Mouse (Mus musculus) heart, postnatal 10 days (tissue): ENCODE data around the gene Atl2. TPM values are rescaled to one million over a fixed set of nuclear protein-coding genes. Genes with fewer than 3 reads are reported as not detected.

Experiments used
- DNase-seq, 2 experiments: peaks; one replicate each; pipeline ENCODE4 v3.0.0; 2021
- intact Hi-C: fragments of 180-260 bp; cut with DNase I; formaldehyde crosslinking; loops from one replicate; pipeline ENCODE4 v1.15.1; 2025
- total RNA-seq, 2 experiments: library from RNA; stranded (reverse); gene quantifications; 2 replicates each; pipeline ENCODE4 v1.2.3; 2021

Gene Atl2
- total RNA-seq, 2 experiments from 2014 or later = 29.7 to 35.6 TPM

DNA sequence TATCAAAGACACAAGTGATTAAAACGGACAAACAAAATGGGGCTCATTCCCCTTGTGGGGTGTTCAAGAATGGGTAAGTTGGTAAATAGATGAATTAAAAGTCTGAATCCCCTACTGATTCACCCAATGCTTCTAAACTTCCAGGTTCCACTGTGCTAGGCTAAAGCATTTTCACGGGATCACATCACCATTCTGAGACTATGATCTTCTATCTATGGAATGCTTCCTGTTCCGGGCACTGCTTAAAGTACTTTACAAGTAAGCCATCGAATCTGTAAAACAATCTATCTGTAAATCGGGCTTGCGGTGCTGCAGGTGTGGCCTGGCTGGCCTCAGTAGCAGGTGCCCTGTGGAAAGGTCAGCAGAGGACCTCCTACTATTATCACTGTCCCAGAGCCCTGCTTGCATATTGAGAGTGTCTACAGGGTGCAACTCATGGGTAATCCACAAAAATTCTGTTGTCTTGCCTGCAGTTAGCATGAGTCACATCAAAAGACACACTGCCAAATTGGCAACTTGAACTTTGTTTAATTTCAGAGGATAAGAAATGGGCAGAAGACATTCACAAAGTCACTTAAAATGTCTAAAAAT lies 2.3 kb upstream of the Atl2 start:
- intact Hi-C loops = loop anchor here (10.0 kb wide), 1 partner anchor 107 kb away; no protein-coding TSS in a partner anchor
- no peak for DNase-seq

DNA sequence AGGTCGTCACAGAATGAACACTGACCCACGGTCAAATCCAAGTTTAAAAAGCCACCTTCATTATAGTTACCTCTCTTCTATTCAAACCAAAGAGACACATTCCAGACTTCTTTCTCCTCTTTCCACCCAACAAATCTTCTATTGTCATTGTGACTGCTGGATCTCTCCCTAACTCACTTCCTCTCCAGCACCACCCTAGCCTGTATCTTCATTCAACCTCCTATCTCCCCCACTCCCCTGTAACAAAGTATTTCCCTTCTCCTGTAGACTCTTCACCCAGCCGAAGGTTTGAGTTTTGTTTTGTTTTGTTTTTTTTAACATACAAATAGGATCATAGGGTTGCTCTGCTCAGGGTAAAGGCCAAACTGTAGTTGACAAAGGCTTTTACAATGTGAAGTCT lies 1.7 kb upstream of the Atl2 start:
- DNase-seq = no peak
- intact Hi-C loops = loop anchor here (10.0 kb wide), 1 partner anchor 107 kb away; no protein-coding TSS in a partner anchor

DNA sequence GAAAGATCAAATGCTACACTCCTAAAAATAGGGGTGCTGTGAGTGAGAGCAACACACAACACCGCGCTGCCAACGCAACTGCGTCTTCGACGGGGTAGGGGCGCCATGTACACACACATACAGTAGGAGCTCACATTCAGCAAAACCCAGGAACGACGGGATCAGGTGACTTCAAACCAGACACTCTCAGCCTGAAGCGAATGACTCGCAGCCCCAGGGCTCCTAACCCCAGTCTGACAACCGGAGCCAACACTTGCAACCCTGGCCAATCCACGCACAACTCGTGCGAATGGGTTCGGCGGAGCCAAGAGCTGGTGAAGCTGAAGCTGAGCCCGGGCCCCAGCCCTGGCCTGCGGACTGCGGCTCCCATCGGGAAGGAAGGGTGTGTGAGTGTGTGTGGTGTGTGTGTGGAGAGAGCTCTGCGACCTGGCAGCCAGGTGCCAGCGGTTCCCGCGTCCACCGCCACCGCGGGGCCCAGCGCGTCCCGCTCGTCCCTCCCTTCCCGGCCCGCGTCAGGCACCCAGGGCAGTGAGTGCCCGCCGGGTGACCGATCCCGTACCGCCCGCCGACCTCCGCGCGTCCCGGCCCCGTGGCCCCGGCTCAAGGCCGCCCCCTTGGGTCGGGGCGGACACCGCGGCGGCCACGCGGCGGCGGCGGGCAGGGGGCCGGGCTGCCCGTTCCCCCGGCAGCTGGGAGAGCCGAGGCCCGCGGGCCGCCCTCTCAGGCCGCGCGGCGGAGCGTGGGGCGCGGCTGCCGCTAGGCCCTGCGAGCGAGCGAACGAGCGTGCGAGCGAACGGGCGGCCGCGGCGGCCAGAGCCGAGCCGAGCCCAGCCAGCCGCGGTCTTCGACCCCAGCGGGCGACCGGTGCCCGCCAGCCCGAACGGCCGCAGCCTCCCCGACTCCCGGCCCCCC lies 696 bp downstream of the Atl2 start:
- peak; percentile 72 to 74 for DNase-seq
- intact Hi-C loops = loop anchor here (10.0 kb wide), 1 partner anchor 110 kb away; no protein-coding TSS in a partner anchor

DNA sequence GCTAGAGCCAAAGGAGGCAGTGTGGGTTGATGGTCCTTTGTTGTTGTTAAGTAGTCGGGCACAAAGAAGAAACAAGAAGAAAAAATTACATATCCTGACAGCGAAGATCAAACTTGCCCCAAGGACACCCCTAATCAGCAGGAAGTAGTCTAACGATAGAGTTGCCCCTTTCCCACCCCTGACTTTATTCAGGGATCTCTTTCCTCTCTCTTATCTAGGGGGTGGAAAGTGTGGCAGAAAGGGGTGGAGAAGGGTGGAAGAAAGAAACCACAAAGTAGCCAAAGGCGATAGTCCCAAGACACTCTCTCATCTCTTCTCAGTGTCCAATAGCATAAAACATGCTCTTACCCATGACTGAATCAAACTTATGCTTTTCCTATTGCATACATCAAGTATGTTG lies 1.9 kb downstream of the Atl2 start:
- intact Hi-C loops = loop anchor here (10.0 kb wide), 1 partner anchor 111 kb away; no protein-coding TSS in a partner anchor
- no peak for DNase-seq

DNA sequence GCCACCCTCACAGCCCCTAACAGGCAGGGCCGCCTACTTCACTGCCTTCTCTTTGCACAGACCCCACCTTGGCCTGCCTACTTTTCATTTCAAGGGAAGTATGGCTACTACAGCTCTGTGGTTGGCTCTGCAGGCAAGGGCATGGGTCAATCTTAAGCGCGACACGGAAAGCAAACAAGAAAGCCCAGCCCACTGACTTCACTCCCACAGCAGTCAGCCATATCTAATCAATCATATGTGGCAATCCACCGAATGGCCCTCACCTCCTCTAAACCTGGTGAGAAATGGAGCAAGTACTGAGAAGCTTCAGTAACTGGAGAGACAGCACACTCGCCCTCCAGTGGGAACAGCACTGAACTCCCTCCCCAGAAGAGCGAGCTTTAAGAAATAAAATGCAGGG lies 4.0 kb downstream of the Atl2 start:
- intact Hi-C loops = loop anchor here (10.0 kb wide), 1 partner anchor 113 kb away; no protein-coding TSS in a partner anchor
- no peak for DNase-seq

DNA sequence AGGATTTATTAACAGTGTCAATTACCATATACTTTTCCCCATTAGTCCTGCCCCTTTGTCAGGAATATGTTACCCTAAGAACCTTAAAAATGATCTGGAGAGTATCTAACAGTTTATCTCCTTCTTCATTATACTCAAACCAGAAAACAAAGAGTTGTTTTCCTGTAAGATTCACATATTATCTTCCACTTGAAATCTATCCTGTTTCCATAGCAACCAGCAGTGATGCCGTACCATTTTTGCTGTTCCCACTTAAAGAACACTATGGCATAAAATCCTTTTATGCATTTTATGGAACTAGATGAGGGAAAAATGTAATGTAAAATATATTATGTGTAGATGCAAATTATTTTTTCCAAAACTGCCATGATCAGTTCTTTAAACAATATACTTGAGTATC lies 8.0 kb downstream of the Atl2 start:
- no peak for DNase-seq

DNA sequence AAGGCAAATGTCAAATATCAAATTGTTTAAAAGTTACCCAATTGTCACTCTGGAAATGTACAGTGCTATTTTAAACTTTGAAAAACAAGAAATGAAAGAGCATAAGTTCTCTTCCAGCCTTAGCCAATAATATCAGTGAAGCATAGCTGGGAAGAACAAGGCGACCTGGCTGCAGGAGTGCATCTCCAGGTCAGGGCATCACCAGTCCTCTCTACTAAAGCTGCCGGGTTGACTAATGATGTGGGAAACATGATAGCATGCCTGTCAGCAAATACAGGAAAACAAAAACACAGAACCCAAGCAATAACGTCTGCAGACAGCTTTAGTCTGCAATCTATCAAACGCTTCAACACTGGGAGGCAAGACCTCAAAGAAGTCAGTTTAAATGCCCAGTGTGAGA lies 12.7 kb downstream of the Atl2 start:
- intact Hi-C loops = no loop called here
- no peak for DNase-seq

More for the DNA sequence above, 8.0 kb downstream of the Atl2 start:
- intact Hi-C loops = no loop called here

DNA sequence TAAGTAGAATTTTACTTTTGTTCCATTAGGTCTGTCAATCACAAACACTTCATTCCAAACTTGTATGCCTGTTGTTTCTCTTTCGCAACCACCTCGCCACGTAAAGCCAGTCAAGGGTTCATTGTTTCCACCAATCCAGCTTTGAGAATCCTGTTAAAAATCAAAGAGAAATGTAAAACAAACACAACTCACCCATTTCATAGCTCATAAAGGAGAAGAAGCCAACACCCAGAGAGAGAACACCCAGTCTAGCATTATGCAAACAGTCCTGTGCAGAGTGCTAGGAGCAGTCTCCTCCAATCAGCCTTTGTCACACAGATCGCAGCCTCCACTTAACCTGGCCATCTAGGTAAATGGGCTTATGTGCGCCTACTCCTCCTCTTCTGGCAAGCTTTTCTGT lies 30.9 kb downstream of the Atl2 start:
- no peak for DNase-seq
- intact Hi-C loops = loop anchor here (5.0 kb wide), 1 partner anchor 327 kb away; no protein-coding TSS in a partner anchor

DNA sequence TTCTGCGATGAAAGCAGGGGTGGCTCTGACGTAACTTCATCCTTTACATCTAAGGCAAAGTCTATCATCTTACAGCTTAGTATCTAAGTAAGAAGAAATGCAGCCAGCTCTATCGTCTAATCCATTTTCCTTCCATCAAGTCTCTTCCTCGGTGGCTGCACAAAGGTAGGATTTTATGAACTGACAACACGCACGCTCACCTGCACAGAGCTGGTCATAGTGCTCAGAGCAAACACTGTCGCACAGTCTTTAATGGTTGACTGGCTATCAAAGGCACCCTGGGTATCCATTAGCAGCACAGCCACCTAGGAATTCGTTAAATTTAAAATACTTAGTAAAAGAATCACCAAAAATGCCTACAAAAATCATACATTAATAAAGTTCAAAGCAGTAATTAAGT lies 31.4 kb downstream of the Atl2 start:
- intact Hi-C loops = no loop called here
- DNase-seq = no peak

DNA sequence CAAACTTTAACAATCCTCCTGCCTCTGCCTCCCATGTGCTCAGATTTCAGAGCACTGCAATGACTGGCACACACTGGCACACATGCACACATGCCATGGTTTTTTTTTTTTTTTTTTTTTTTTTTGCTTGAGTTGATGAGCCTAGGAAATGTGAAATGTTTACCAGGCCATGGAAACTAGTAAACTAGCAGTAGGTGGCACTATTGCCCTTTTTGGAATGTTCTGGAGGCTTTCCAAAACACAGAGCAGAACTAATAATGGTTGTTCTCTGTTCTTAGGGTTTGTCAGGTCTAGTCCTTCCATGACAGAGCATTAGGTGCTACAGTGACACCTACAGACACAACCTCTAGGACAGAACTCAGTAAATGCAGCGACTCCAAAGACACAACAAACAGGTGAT lies 33.9 kb downstream of the Atl2 start:
- intact Hi-C loops = loop anchor here (2.0 kb wide), 2 partner anchors 143 to 319 kb away; no protein-coding TSS in a partner anchor
- peak; percentile 66 to 69 for DNase-seq

DNA sequence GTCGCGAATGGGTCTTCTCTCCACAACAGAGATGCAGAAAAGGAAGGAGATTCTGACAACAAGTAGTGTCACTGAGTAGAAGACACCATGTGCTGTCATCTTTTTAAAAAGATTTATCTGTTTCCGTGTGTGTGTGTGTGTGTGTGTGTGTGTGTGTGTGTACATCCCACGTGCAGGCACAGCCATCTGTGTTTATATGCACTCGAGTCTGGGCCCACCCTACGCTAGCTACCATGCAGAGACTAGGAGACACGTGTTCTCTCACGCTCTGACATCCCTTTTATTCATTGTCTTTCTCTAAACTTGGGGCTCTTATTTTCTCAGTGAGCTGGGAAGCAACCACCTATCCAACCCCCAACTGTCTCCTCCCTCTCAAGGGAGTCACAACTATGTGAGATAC lies 40.4 kb downstream of the Atl2 start:
- intact Hi-C loops = no loop called here

DNA sequence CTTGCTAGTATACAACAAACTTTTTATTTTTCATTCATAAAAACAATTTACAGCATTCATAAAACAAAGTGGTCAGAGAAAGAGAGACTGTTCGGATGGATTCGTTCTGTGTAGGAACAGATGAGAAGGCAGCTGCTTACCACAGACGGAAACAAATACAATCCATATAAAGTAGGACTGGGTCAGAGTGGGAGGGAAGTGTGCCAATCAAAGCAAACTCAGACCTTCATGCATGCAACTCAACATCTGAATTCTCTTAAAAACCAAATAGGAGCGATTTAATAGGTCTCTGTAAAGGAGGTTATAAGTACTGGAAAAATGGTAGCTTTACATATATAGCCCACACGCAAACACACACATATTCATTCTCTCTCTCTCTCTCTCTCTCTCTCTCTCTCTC lies 47.5 kb downstream of the Atl2 start:
- intact Hi-C loops = no loop called here
- no peak for DNase-seq

More for the DNA sequence above, 40.4 kb downstream of the Atl2 start:
- no peak for DNase-seq

DNA sequence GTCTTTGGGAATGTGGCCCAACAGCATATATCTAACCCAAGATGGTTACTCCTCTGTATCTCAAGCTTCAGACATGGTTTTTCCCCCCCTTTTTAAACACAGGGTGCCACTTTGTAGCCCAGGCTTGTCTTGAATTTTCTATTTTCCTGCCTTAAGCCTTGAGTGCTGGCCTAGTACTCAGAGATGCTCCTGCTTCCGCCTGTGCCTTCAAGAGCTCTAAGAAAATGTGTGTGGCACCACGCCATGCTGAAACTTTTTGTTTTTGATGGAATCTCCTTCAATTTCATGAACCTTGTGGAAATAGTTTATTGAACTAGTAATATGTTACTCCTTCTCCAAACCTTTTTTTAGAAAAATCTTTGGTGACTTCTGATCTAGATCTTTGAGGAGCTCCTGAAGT lies 49.7 kb downstream of the Atl2 start:
- intact Hi-C loops = no loop called here

DNA sequence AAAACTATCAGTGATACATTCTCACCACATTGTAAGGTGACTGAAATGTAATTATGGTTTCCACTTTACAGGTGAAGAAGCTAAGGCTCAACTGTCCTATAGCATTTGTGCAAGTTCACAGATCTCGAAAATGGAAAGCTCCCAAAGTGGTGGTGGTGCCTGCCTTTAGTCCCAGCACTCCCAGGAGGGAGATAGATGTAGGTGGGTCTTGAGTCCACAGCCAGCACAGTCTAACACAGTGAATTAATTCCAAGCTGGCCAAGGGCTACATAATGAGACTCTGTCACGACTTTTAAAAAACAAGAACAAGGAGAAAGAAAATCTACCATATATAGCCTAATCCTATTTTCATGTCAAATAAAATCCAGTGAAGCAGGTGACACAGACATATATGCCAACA lies 50.2 kb downstream of the Atl2 start:
- intact Hi-C loops = no loop called here
- no peak for DNase-seq

More for the DNA sequence above, 49.7 kb downstream of the Atl2 start:
- DNase-seq = no peak

DNA sequence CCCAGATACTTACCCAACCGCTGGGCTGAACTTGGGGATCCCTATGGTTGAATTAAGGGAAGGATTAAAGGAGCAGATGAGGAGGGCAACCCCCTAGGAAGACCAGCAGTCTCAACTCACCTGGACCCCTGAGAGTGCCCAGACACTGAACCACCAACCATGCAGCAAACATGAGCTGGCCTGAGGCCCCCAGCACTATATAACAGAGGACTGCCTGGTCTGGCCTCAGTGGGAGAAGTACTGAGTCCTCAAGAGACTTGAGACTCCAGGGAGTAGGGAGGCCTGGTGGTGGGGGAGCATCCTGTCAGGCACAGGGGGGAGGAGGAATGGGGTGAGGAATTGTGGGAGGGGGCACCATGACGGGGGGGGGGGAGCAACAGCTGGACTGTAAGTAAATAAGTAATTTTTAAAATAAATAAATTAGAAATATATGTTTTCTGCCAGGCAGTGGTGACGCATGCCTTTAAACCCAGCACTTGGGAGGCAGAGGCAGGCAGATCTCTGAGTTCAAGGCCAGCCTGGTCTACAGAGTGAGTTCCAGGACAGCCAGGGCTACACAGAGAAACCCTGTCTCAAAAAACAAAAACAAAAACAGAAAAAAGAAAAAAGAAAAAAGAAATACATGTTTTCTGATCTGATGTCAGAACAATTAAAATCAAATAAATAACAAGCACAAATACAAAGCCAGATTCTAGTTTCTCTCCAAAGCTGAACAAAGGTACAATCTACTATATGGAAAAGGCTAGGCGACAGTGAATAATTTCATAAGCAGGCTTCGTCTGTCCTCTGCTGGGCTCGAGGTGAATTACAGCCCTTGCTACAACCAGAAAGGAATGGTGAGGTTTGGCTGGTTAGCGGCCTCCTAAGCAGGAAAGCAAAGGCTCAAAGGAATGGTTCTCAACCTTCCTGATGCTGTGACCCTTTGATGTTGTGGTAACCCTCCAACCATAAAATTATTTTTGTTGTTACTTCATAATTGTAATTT lies 55.4 kb downstream of the Atl2 start:
- peak; percentile 79 to 87 for DNase-seq
- intact Hi-C loops = loop anchor here (1.0 to 2.0 kb wide), 3 partner anchors 142 to 730 kb away; no protein-coding TSS in a partner anchor

DNA sequence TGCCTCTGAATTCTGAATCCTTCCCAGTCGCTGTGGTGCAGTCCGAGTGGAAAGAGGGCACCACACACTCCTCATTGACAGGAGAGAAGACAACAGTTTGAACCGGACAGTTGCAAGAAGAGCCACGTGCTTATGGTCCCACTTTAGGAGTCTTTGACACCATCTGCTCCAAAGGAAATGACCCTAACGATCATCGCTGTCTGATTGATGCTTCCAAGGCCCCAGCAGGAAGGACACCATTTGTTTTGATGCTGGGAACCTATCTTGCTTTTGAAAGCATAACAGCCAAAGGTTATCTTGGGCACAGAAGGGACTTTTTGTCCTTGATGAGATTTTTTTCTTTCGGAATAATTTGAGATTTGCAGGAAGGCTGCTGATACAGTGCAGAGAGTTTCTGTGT lies 58.9 kb downstream of the Atl2 start:
- intact Hi-C loops = loop anchor here (5.0 kb wide), 2 partner anchors 120 to 255 kb away; partner anchors contain the start of gene Cyp1b1

DNA sequence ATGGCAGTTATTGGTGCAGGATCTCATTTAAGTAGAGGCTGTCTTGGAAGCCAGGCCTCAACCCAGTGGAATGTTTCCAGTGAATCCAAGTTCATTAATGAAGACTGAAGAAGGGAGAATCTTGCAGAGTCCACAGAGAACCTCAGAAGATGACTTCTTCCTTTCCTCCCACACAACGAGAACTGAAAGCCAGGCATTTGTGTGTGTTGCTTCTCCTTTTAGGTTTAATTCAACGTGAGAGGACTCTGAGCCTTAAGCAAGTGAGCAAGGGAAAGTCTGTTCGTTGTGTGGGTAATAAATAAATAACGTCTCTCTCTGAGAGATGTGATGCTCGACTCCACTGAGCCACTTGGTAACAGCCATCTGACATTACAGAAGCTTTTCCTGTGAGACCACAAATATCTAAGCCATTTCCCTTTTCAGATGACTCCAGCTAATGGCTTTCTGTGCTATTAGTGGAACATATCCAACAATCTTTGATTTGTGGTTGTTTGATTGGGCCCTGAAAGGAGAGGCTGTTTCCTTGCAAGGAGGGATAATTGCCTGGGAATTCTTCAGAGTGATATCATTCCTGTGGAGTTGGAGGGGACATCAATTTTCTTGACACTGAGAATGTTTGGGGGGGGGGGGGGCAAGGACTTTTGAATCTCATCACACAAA lies 60.1 kb downstream of the Atl2 start:
- DNase-seq = peak; percentile 20 to 27
- intact Hi-C loops = loop anchor here (5.0 kb wide), 2 partner anchors 119 to 254 kb away; partner anchors contain the start of gene Cyp1b1

More for the DNA sequence above, 58.9 kb downstream of the Atl2 start:
- no peak for DNase-seq

DNA sequence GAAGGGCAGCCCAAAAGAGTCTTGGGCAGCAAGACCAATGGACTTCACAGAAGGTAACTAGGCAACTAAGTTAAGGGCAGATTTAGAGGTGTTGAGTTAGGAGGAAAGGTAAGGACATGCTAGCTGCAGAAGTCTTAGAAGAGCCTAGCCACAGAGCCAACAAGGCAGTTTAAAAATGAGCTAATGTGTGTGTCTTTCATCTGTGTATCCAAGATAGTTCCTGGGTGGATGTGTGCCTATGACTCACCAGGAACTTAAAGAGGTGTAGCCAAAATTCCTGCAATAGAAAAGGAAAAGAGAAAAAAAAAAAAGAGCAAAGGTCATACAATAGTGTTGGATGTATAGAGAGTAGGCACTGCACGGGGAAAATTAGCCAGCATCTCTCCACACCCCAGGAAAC lies 63.6 kb downstream of the Atl2 start:
- intact Hi-C loops = no loop called here

DNA sequence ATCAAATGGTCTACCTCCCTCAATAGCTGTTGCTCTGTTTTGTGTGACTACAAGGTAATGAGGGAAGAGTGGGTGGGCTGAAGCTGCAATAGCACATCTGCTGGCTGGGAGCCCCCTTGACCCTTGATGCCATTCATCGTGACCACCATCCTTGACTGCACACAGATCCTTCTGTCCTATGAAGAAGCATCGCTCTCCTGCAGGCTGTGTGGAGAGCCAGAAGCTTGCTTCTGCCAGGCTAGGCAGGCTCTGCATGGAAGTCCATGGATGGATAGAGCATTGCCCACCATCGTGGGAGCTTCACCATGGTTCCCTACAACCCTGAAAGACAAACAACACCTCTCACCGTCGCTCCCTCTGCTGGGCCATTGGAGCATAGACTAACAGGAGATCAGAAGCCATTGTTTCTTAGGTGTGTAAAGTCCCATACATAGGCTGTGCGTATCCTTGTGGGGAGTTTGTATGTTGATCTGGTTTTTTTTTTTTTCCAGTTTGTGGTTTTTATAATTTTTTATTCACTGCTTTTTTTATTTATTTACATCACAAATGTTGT lies 69.4 kb downstream of the Atl2 start:
- intact Hi-C loops = no loop called here

More for the DNA sequence above, 63.6 kb downstream of the Atl2 start:
- DNase-seq = no peak

More for the DNA sequence above, 69.4 kb downstream of the Atl2 start:
- DNase-seq = no peak
